Mouse (Mus musculus): Measurements from ENCODE around the gene 1700037H04Rik. TPM values are rescaled to one million over a fixed set of nuclear protein-coding genes. Genes with fewer than 3 reads are reported as not detected.

The 1700037H04Rik gene
- total and polyA plus RNA-seq, 2 experiments from 2014 or later, result 35.9 to 48.3 TPM

DNA sequence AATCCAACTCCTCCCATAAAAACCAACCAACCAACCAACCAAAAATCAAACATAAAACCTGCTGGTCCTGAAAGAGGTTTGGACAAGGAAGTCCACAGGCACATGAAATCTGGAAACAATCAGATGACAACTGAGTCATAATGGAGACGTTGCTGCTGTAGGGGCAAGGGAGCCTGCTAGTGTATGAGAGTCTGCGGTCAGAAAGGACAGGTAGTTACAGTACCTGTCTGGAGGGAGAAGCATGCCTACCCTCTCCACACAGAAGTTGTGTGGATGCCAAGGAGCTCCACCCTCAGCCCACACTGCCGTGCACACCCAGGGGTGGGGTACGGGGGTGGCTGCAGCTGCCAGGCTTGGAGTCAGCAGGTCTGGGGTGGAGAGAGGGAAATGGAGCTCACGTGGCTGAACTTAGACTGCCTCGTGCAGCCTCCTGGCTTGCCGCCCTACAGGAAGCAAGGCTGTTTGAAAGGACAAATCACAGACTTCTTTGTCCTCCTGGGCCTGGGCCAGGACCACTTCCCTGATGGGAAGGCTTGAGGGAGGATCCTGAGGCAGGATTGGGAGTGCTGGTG lies 44.6 kb upstream of the 1700037H04Rik start:
- Histone ChIP-seq H3K27ac (ENCODE audit: low read depth) (peak overlapping the region; percentile 77), H3K9me3 (replicated peaks; ENCODE audit: control insufficient read depth, low read length) (no peaks in the 10 kb centered on the region), H3K9ac (replicated peaks; ENCODE audit: low read depth, low read length) (no peak overlapping the region), H3K36me3 (replicated peaks; ENCODE audit: control insufficient read depth, insufficient read depth, low read length) (0 out of 2 replicates have a peak, but pooled peaks cover 2% of the 10 kb centered on the region), H3K4me1 (ENCODE audit: control insufficient read depth, insufficient read depth) (peaks cover 18% of the 10 kb centered on the region), H3K4me2 (ENCODE audit: low read depth, low read length) (peak overlapping the region; percentile 22; the same call in 1 of the 2 replicates), H3K4me3 (ENCODE audit: low read depth, low read length) (no peak overlapping the region), H3K27me3 (ENCODE audit: control insufficient read depth, insufficient read depth, low read length) (no peaks in the 10 kb centered on the region)
- TF ChIP-seq CTCF (IDR thresholded peaks at IDR 0.05; ENCODE audit: low read depth), result no peak
- peak; percentile 97 for TF ChIP-seq EP300 (IDR thresholded peaks at IDR 0.05; ENCODE audit: low read depth)
- WGBS, result 12% methylated on average over 7 of the region's 7 CpGs
- DNase-seq (ENCODE audit: low spot score), result peak; percentile 97
- ATAC-seq (ENCODE audit: insufficient read depth, low read depth), result peak; percentile 91

- ATAC-seq (ENCODE audit: insufficient read depth, low read depth), result no peak
- H3K4me1 ChIP-seq (ENCODE audit: control insufficient read depth, insufficient read depth), result peaks cover 12% of the 10 kb centered on the region
- TF ChIP-seq CTCF (IDR thresholded peaks at IDR 0.05; ENCODE audit: low read depth), result no peak
- TF ChIP-seq EP300 (IDR thresholded peaks at IDR 0.05; ENCODE audit: low read depth), result no peak
- 0 out of 2 replicates have a peak, but pooled peaks cover 7% of the 10 kb centered on the region for H3K36me3 ChIP-seq (replicated peaks; ENCODE audit: control insufficient read depth, insufficient read depth, low read length)
- DNase-seq (ENCODE audit: low spot score), result no peak
- no peak overlapping the region for H3K4me3 ChIP-seq (ENCODE audit: low read depth, low read length)
- no peak overlapping the region for H3K9ac ChIP-seq (replicated peaks; ENCODE audit: low read depth, low read length)
- H3K27me3 ChIP-seq (ENCODE audit: control insufficient read depth, insufficient read depth, low read length), result no peaks in the 10 kb centered on the region
- no peak overlapping the region for H3K4me2 ChIP-seq (ENCODE audit: low read depth, low read length)
- no peaks in the 10 kb centered on the region for H3K9me3 ChIP-seq (replicated peaks; ENCODE audit: control insufficient read depth, low read length)
- peak overlapping the region; percentile 36 for H3K27ac ChIP-seq (ENCODE audit: low read depth)
- WGBS, result 86% methylated on average over 6 of the region's 6 CpGs
Measured at GRCm38 (mm10) chr2:131203816-131204409, 44.0 kb upstream of the 1700037H04Rik start.

DNA sequence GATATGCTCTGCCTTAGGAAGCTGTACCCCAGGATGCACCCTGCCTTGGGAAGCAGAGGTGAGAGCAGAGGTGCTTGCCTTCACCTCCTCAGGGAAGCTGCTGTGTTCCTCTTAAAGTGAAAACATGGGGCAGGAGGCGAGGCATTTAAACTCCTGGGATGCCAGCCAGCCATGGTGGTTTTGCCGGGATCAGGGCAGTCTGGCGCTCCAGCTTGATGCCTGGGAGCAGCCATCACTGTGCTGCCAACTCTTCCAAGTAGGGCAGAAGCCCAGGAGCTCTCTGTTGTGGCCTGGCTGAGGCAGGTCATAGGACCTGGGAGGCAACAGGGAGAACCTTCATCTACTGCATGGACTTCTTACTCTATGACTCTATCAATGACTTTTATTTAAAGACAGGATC lies 41.4 kb upstream of the 1700037H04Rik start:
- H3K27me3 ChIP-seq (ENCODE audit: control insufficient read depth, insufficient read depth, low read length), result no peaks in the 10 kb centered on the region
- no peak overlapping the region for H3K9ac ChIP-seq (replicated peaks; ENCODE audit: low read depth, low read length)
- H3K9me3 ChIP-seq (replicated peaks; ENCODE audit: control insufficient read depth, low read length), result no peaks in the 10 kb centered on the region
- no peak overlapping the region for H3K4me2 ChIP-seq (ENCODE audit: low read depth, low read length)
- H3K4me3 ChIP-seq (ENCODE audit: low read depth, low read length), result no peak overlapping the region
- no peak overlapping the region for H3K27ac ChIP-seq (ENCODE audit: low read depth)
- ATAC-seq (ENCODE audit: insufficient read depth, low read depth) (no peak), DNase-seq (ENCODE audit: low spot score) (no peak)
- 80% methylated on average over 3 of the region's 3 CpGs for WGBS
- peaks cover 16% of the 10 kb centered on the region; the same call in 1 of the 2 replicates for H3K36me3 ChIP-seq (replicated peaks; ENCODE audit: control insufficient read depth, insufficient read depth, low read length)
- TF ChIP-seq EP300 (IDR thresholded peaks at IDR 0.05; ENCODE audit: low read depth) (no peak), CTCF (IDR thresholded peaks at IDR 0.05; ENCODE audit: low read depth) (no peak)
- H3K4me1 ChIP-seq (ENCODE audit: control insufficient read depth, insufficient read depth), result peaks cover 11% of the 10 kb centered on the region

DNA sequence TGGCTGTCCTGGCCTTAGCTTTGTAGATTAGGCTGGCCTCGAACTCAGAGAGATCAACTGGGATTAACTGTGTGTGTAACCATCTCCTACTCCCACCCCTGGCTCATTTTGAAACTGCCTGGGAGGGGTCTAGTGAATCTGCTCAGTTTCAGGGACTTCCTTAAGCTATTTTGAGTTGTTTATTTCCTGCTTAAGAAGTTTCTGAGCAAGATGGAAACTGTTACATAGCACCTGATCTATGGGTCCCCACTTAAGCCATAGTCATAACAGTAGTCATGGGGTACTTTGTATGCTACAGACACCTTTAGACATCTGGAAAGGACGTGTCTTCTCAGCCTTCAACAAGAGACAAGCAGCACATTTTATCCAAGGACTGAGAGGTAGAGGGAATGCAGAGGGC lies 40.8 kb upstream of the 1700037H04Rik start:
- Histone ChIP-seq H3K27ac (ENCODE audit: low read depth) (no peak overlapping the region), H3K4me1 (ENCODE audit: control insufficient read depth, insufficient read depth) (peaks cover 11% of the 10 kb centered on the region), H3K36me3 (replicated peaks; ENCODE audit: control insufficient read depth, insufficient read depth, low read length) (peaks cover 16% of the 10 kb centered on the region; the same call in 1 of the 2 replicates), H3K9me3 (replicated peaks; ENCODE audit: control insufficient read depth, low read length) (no peaks in the 10 kb centered on the region), H3K27me3 (ENCODE audit: control insufficient read depth, insufficient read depth, low read length) (no peaks in the 10 kb centered on the region), H3K4me2 (ENCODE audit: low read depth, low read length) (no peak overlapping the region), H3K4me3 (ENCODE audit: low read depth, low read length) (no peak overlapping the region), H3K9ac (replicated peaks; ENCODE audit: low read depth, low read length) (no peak overlapping the region)
- WGBS, result 80% methylated on average over 2 of the region's 2 CpGs
- TF ChIP-seq EP300 (IDR thresholded peaks at IDR 0.05; ENCODE audit: low read depth) (no peak), CTCF (IDR thresholded peaks at IDR 0.05; ENCODE audit: low read depth) (no peak)
- no peak for DNase-seq (ENCODE audit: low spot score)
- ATAC-seq (ENCODE audit: insufficient read depth, low read depth), result no peak

- TF ChIP-seq CTCF (IDR thresholded peaks at IDR 0.05; ENCODE audit: low read depth) (no peak), EP300 (IDR thresholded peaks at IDR 0.05; ENCODE audit: low read depth) (no peak)
- H3K4me3 ChIP-seq (ENCODE audit: low read depth, low read length), result no peak overlapping the region
- H3K4me1 ChIP-seq (ENCODE audit: control insufficient read depth, insufficient read depth), result no peaks in the 10 kb centered on the region
- H3K4me2 ChIP-seq (ENCODE audit: low read depth, low read length), result no peak overlapping the region
- H3K27ac ChIP-seq (ENCODE audit: low read depth), result no peak overlapping the region
- no peak overlapping the region for H3K9ac ChIP-seq (replicated peaks; ENCODE audit: low read depth, low read length)
- WGBS, result 90% methylated on average over 16 of the region's 16 CpGs
- H3K27me3 ChIP-seq (ENCODE audit: control insufficient read depth, insufficient read depth, low read length), result no peaks in the 10 kb centered on the region
- H3K9me3 ChIP-seq (replicated peaks; ENCODE audit: control insufficient read depth, low read length), result no peaks in the 10 kb centered on the region
- H3K36me3 ChIP-seq (replicated peaks; ENCODE audit: control insufficient read depth, insufficient read depth, low read length), result peaks cover 52% of the 10 kb centered on the region
- DNase-seq (ENCODE audit: low spot score) (no peak), ATAC-seq (ENCODE audit: insufficient read depth, low read depth) (no peak)
Measured at GRCm38 (mm10) chr2:131196606-131197316, 36.9 kb upstream of the 1700037H04Rik start.

All from heart, postnatal 0 days (tissue).